Mouse (Mus musculus) brain, embryonic 14.5 days (tissue): Measurements from ENCODE around the gene Zfp318.

ENCODE experiments used
- CTCF ChIP-seq: fragments of 200-500 bp; IDR thresholded peaks from 2 replicates; pipeline ENCODE4 v1.5.1; 2012; ENCODE audit warnings: inconsistent platforms, mild to moderate bottlenecking, moderate library complexity, borderline replicate concordance; ENCODE audit not compliant: insufficient read depth, insufficient read length; ENCODE audit errors: extremely low read depth
- POLR2A ChIP-seq: fragments of 200-500 bp; IDR thresholded peaks from 2 replicates; pipeline ENCODE4 v1.6.1; 2012; ENCODE audit warnings: mild to moderate bottlenecking, inconsistent platforms, borderline replicate concordance; ENCODE audit not compliant: poor library complexity, insufficient read depth, insufficient read length, severe bottlenecking; ENCODE audit errors: extremely low read depth

- TF ChIP-seq POLR2A, result no peak
- TF ChIP-seq CTCF, result peak; percentile 52; the same call in 1 of the 2 replicates
These were observed 24.9 kb downstream of the Zfp318 start for GRCm38 (mm10) chr17:46408478-46408877.
